Mouse (Mus musculus): Measurements from ENCODE around the gene Stmn3.

DNA sequence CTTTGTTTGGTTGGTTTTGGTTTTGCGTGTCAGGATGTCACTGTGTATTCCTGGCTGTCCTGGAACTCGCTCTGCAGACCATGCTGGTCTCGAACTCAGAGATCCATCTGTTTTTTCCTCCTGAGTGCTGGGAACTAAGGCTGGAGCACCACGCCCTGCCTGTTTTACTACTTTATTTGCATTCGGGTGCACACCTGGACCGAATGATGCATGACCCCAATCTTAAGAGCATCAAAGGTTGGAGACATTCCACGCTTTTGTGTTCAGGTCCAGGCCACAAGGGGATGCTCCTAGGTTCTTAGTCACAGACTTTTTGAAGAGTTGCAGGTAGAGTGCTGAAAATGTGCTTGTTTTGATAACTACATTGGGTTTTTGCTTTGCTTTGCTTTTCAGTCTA is 5.8 kb upstream of the Stmn3 start:
- TF ChIP-seq GATA1 (IDR thresholded peaks at IDR 0.05; ENCODE audit: borderline replicate concordance, low read length) (no peak), FLI1 (IDR thresholded peaks at IDR 0.05; ENCODE audit: low read length) (no peak)
